Mouse (Mus musculus): ENCODE results near the gene Flot1.

Gene Flot1

DNA sequence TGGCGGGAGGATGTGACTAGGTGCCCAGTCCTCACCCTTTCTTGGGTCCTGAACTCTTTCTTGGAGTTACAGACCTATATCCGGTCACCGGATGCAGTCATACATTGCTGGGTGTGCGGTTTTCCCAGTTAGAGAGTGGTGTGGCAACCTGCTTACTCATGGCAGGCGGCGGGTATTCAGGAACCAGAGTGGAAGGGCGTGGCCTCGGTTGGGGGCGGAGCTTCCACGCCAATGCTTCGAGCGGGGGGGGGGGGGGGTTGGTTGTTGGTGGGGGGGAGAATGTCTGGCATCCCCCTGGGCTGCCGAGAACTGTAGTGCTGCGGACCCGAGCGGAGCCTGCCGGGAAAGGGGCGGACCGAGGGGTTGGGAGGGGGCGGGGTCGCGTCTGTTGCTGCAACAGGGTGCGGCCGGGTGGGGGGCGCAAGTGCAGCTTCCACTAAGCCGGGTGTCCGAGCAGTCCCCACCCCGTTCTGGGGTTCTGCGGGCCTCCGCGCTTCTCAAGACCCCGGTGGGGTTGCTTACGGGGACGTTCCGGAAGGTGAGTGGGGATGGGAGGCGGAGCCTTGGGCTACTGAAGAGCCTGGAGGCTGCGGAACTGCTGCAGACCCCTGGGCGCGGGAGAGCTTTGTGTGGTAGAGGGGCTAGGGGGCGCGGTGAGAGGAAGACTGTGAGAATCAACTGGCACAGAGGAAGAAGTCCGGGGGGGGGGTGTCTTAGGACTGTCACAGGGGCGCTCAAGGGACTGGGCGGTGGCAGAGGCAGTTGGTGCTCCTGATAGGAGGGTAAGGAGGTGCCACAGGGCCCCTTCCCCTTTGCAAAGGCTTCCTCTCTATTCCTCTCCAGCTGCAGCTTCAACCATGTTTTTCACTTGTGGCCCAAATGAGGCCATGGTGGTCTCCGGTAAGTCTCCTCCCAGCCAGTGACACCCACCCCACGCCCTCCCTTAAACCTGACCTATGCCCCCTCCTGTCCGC is at the start of gene Flot1:
Gene Flot1, plus strand, starts transcription at position 267 of the 974 bp plus-strand sequence.
- peak; percentile 81 to 89 for DNase-seq (ENCODE audit: low spot score in 2 of 2)

- peak; percentile 62 to 79 for DNase-seq (ENCODE audit: low spot score in 2 of 2)
These were observed 46.0 kb upstream of the Flot1 start for GRCm38 (mm10) chr17:35776811-35777609.

DNA sequence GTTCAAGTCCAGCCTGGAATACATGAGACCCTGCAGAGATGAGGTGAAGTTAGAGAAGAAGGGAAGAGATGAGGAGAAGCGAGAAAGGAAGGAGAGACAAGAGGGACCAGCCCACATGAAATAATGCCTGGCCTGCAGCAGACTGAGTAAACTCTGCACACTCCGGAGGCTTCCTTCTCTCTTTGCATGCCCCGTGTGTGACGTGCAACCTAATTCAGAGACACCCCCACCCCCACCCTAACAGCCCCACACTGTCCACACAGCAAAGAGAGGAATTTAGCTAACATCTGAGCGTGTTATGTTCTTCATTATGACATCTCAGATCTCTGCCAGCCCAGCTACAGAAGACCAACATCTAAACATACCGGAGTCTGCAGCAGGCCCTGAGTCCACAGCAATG is 44.1 kb upstream of the Flot1 start:
- DNase-seq (ENCODE audit: low spot score in 2 of 2), result no peak

- no peak for DNase-seq (ENCODE audit: low spot score in 2 of 2)
These were observed 43.4 kb upstream of the Flot1 start for GRCm38 (mm10) chr17:35779466-35780205.

DNA sequence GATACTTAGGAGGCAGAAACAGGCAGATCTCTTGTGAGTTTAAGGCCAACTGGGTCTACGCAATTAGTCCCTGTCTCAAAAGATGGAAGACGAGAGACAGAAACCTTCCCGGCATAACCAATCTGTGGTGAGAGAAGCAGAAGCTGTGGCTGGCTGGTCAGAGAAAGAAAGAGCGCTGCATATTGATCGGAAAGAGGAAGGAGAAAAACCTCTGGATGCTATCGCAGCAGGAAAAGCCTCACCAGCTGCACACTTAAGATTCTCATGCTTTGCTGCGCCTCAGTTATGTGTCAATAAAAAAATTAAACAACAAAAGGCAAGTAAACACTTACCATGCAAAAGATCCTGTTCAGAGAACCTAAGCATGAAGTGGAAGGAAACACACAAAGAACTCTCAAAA is 42.7 kb upstream of the Flot1 start:
- no peak for DNase-seq (ENCODE audit: low spot score in 2 of 2)

GRCm38 (mm10) chr17:35782398-35782797 is 40.6 kb upstream of the Flot1 start:
- no peak for DNase-seq (ENCODE audit: low spot score in 2 of 2)

DNA sequence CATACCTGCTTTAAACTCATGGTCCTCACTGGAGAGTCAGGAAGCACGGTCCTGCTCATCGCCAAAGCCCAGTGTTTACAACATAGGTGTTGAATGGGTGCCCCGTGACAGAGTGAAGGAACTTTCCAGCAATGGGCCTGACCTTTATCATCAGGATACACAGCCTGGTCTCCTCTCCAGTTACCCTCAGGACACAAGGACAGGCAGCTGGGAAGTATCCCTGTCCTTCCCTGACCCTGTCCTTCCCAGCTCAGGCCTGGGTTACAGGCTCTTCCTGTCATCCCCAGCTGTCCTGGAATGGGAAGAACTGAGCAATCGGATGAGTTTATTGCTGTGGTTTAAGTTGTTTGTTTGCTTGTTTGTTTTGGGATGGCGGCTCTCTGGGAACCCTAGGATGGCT is 40.1 kb upstream of the Flot1 start:
- DNase-seq (ENCODE audit: low spot score in 2 of 2), result no peak

- DNase-seq (ENCODE audit: low spot score in 2 of 2), result no peak
These were observed 39.1 kb upstream of the Flot1 start for GRCm38 (mm10) chr17:35783944-35784343.

GRCm38 (mm10) chr17:35785140-35785539 is 37.9 kb upstream of the Flot1 start:
- DNase-seq (ENCODE audit: low spot score in 2 of 2), result no peak

DNA sequence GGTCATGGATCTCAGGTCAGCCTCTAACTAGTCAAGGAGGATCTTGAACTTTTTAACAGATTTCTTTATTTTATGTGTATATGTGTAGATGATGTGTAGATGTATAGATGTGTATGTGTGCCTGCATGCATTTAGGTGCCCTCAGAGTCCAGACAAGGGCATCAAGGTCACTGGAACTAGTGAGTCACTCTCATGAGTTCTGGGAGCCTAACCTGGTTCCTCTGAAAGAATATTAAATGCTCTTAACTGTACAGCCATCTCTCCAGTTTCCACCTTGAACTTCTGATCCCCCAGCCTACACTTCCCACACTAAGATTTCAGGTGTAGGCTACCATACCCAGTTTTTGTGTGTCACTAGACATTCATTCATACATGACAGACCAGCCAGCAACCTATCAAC is 35.5 kb upstream of the Flot1 start:
- no peak for DNase-seq (ENCODE audit: low spot score in 2 of 2)

DNA sequence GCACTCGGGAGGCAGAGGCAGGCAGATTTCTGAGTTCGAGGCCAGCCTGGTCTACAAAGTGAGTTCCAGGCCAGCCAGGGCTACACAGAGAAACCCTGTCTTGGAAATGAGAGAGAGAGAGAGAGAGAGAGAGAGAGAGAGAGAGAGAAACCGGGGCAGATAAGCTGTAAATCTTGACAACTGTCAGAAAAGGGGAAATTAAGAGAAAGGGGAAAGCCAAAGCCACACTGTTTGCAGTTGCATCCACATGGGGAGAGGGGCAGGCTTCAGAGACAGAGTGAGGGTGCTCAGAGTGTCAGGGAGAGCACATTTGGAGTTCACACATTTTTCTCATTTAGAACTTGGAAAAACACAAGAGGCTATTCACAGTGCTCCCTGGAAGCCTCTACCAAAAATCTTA is 35.0 kb upstream of the Flot1 start:
- no peak for DNase-seq (ENCODE audit: low spot score in 2 of 2)

GRCm38 (mm10) chr17:35790933-35791332 is 32.1 kb upstream of the Flot1 start:
- DNase-seq (ENCODE audit: low spot score in 2 of 2), result no peak

- DNase-seq (ENCODE audit: low spot score in 2 of 2), result no peak
These were observed 30.2 kb upstream of the Flot1 start for GRCm38 (mm10) chr17:35792837-35793236.

GRCm38 (mm10) chr17:35795099-35795498 is 27.9 kb upstream of the Flot1 start:
- DNase-seq (ENCODE audit: low spot score in 2 of 2), result no peak

- no peak for DNase-seq (ENCODE audit: low spot score in 2 of 2)
These were observed 27.4 kb upstream of the Flot1 start for GRCm38 (mm10) chr17:35795656-35796055.

- no peak for DNase-seq (ENCODE audit: low spot score in 2 of 2)
These were observed 26.2 kb upstream of the Flot1 start for GRCm38 (mm10) chr17:35796835-35797234.

- no peak for DNase-seq (ENCODE audit: low spot score in 2 of 2)
These were observed 22.1 kb upstream of the Flot1 start for GRCm38 (mm10) chr17:35800905-35801304.

- DNase-seq (ENCODE audit: low spot score in 2 of 2), result no peak
These were observed 20.0 kb upstream of the Flot1 start for GRCm38 (mm10) chr17:35803020-35803419.

DNA sequence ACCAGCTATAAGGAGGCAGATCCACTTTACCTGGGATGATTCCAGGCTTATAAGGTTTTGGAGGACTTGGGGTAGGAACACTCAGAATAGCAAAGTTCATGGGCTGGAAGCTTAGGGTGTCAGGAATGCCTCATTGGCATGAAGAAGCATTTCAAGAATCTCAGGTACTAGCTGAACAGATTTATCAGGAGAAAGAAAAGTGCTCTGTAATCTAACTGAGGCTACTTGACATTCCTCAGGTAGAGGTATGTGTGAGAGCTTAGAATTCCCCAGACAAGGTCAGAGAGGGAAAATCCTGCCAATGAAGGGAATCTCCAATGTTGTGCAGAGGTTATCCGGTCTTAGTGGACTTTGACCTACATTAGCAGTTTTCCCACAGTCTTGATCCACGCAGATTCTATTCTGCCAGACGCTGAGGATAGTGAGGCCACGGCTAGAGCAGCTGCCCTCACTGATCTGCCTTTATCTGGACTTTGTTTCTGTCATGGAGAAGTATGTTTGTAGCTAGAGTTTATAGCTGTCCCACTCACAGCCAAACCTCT is 19.1 kb upstream of the Flot1 start:
- no peak for DNase-seq (ENCODE audit: low spot score in 2 of 2)

GRCm38 (mm10) chr17:35808073-35808472 is 15.0 kb upstream of the Flot1 start:
- DNase-seq (ENCODE audit: low spot score in 2 of 2), result no peak

GRCm38 (mm10) chr17:35809395-35809794 is 13.6 kb upstream of the Flot1 start:
- DNase-seq (ENCODE audit: low spot score in 2 of 2), result no peak

All from urinary bladder, postnatal 4 days (tissue).